In genomic region chr2:101598190-101599181, GRCm38 (mm10) we compare ENCODE assay signal across 9 mouse cellular contexts. TPM values are rescaled to one million over a fixed set of nuclear protein-coding genes. Genes with fewer than 3 reads are reported as not detected.
DNase-seq lines count a peak whose midpoint lies in the region; ATAC-seq and TF ChIP-seq lines count a peak whose summit lies in the region.
"Had no signal": no experiment of that assay in that cellular context is flagged by ENCODE, and none has a peak within 500 bp of the region (broad histone marks: within the 10 kb centered on the region; RNA-seq: fewer than 3 reads in every experiment).

No protein-coding gene starts in this region.

- no peak overlapping the region for H3K9ac ChIP-seq in heart, postnatal 0 days (replicated peaks; ENCODE audit: low read depth, low read length)
- no peak overlapping the region for H3K9ac ChIP-seq in heart, embryonic 12.5 days
- H3K9ac ChIP-seq in embryonic facial prominence, embryonic 15.5 days = no peak overlapping the region

- no peaks in the 10 kb centered on the region for H3K36me3 ChIP-seq in heart, postnatal 0 days (replicated peaks; ENCODE audit: control insufficient read depth, insufficient read depth, low read length)
- no peaks in the 10 kb centered on the region for H3K36me3 ChIP-seq in heart, embryonic 12.5 days
- H3K36me3 ChIP-seq in embryonic facial prominence, embryonic 15.5 days = no peaks in the 10 kb centered on the region

- DNase-seq in heart, postnatal 0 days (ENCODE audit: low spot score) = peak; percentile 9
- peak; percentile 6 to 25 for DNase-seq in spleen, postnatal 36 days (ENCODE audit: low spot score in 2 of 2)
- no peak for DNase-seq in spleen, adult 18-20 months
- DNase-seq in retina, embryonic 14.5 days (ENCODE audit: low spot score) = peak; percentile 49
- DNase-seq in adrenal gland, postnatal 25 days = no peak
- DNase-seq in spleen, postnatal 10 days (ENCODE audit: low spot score in 2 of 2) = no peak

- no peak overlapping the region for H3K4me3 ChIP-seq in heart, postnatal 0 days (ENCODE audit: low read depth, low read length)
- no peak overlapping the region for H3K4me3 ChIP-seq in heart, embryonic 12.5 days
- H3K4me3 ChIP-seq in embryonic facial prominence, embryonic 15.5 days (replicated peaks) = no peak overlapping the region

- peak overlapping the region; percentile 36 for H3K4me2 ChIP-seq in heart, postnatal 0 days (ENCODE audit: low read depth, low read length)
- no peak overlapping the region for H3K4me2 ChIP-seq in heart, embryonic 12.5 days
- H3K4me2 ChIP-seq in embryonic facial prominence, embryonic 15.5 days (replicated peaks) = no peak overlapping the region

- H3K27me3 ChIP-seq in heart, postnatal 0 days (ENCODE audit: control insufficient read depth, insufficient read depth, low read length) = no peaks in the 10 kb centered on the region
- no peaks in the 10 kb centered on the region for H3K27me3 ChIP-seq in heart, embryonic 12.5 days (replicated peaks)
- no peaks in the 10 kb centered on the region for H3K27me3 ChIP-seq in embryonic facial prominence, embryonic 15.5 days

- 61% methylated on average over 13 of the region's 13 CpGs for WGBS in heart, postnatal 0 days
- WGBS in heart, embryonic 12.5 days = 78% methylated on average over 13 of the region's 13 CpGs
- WGBS in embryonic facial prominence, embryonic 15.5 days = 43% methylated on average over 13 of the region's 13 CpGs

- no peak for TF ChIP-seq CTCF in heart, postnatal 0 days (IDR thresholded peaks at IDR 0.05; ENCODE audit: low read depth)

- 0 out of 2 replicates have a peak, but pooled peaks cover 5% of the 10 kb centered on the region for H3K9me3 ChIP-seq in heart, postnatal 0 days (replicated peaks; ENCODE audit: control insufficient read depth, low read length)
- no peaks in the 10 kb centered on the region for H3K9me3 ChIP-seq in heart, embryonic 12.5 days (replicated peaks)
- H3K9me3 ChIP-seq in embryonic facial prominence, embryonic 15.5 days (replicated peaks) = no peaks in the 10 kb centered on the region

- no peak overlapping the region for H3K27ac ChIP-seq in heart, postnatal 0 days (ENCODE audit: low read depth)
- H3K27ac ChIP-seq in heart, embryonic 12.5 days (ENCODE audit: poor library complexity, severe bottlenecking) = no peak overlapping the region
- H3K27ac ChIP-seq in embryonic facial prominence, embryonic 15.5 days (replicated peaks) = no peak overlapping the region

- 0 out of 2 replicates have a peak, but pooled peaks cover 3% of the 10 kb centered on the region for H3K4me1 ChIP-seq in heart, postnatal 0 days (ENCODE audit: control insufficient read depth, insufficient read depth)
- H3K4me1 ChIP-seq in heart, embryonic 12.5 days (replicated peaks) = 0 out of 2 replicates have a peak, but pooled peaks cover 3% of the 10 kb centered on the region
- peaks cover 13% of the 10 kb centered on the region for H3K4me1 ChIP-seq in embryonic facial prominence, embryonic 15.5 days

- TF ChIP-seq EP300 in heart, postnatal 0 days (IDR thresholded peaks at IDR 0.05; ENCODE audit: low read depth) = no peak

- ATAC-seq in heart, postnatal 0 days (ENCODE audit: insufficient read depth, low read depth) = peak; percentile 41; the same call in 1 of the 2 replicates
- no peak for ATAC-seq in heart, embryonic 12.5 days (ENCODE audit: insufficient number of reproducible peaks, low FRiP score)
- ATAC-seq in embryonic facial prominence, embryonic 15.5 days (ENCODE audit: insufficient number of reproducible peaks, low FRiP score, low TSS enrichment, low read depth) = 0 out of 2 replicates have a peak, but pooled peaks have one; percentile 47

RNA-seq across cellular contexts. Expression of gene Rag2, which starts 26.0 kb away (rescaled TPM):
- 0.08 TPM in 1 of 2 replicates, not detected in the other for total RNA-seq in heart, postnatal 0 days (2014; rRNA removed; ENCODE audit: low replicate concordance)
- not detected in 2 replicates for polyA plus RNA-seq in heart, postnatal 0 days (2015; fragmentation: Nextera tagmentation; extraction: Ambion mirVana)
- polyA plus RNA-seq in heart, embryonic 12.5 days (2016; fragmentation: Nextera tagmentation; extraction: Ambion mirVana) = not detected in 2 replicates
- polyA plus RNA-seq in embryonic facial prominence, embryonic 15.5 days (2015; fragmentation: Nextera tagmentation; extraction: Ambion mirVana) = 0.11 TPM in 1 of 2 replicates, not detected in the other
- not detected in 2 replicates for total RNA-seq in adrenal gland, postnatal 25 days (2021)
- total RNA-seq: layer of hippocampus, postnatal 36 days had no signal

RNA-seq across cellular contexts. Expression of gene Rag1, which starts 50.8 kb away (rescaled TPM):
- 0.04 and 12.3 TPM in 2 replicates for total RNA-seq in heart, postnatal 0 days (2014; rRNA removed; ENCODE audit: low replicate concordance)
- polyA plus RNA-seq in heart, postnatal 0 days (2015; fragmentation: Nextera tagmentation; extraction: Ambion mirVana) = 0.01 and 0.03 TPM in 2 replicates
- polyA plus RNA-seq in heart, embryonic 12.5 days (2016; fragmentation: Nextera tagmentation; extraction: Ambion mirVana) = 0.03 TPM in 1 of 2 replicates, not detected in the other
- 0.07 and 0.11 TPM in 2 replicates for polyA plus RNA-seq in embryonic facial prominence, embryonic 15.5 days (2015; fragmentation: Nextera tagmentation; extraction: Ambion mirVana)
- total RNA-seq in adrenal gland, postnatal 25 days (2021) = not detected in 2 replicates

RNA-seq across cellular contexts. Expression of gene B230118H07Rik, which starts 50.8 kb away (rescaled TPM):
- 17.3 and 24.3 TPM in 2 replicates for total RNA-seq in heart, postnatal 0 days (2014; rRNA removed; ENCODE audit: low replicate concordance)
- 85.5 and 92.1 TPM in 2 replicates for polyA plus RNA-seq in heart, postnatal 0 days (2015; fragmentation: Nextera tagmentation; extraction: Ambion mirVana)
- 52.5 and 53.3 TPM in 2 replicates for polyA plus RNA-seq in heart, embryonic 12.5 days (2016; fragmentation: Nextera tagmentation; extraction: Ambion mirVana)
- 55.0 and 57.2 TPM in 2 replicates for polyA plus RNA-seq in embryonic facial prominence, embryonic 15.5 days (2015; fragmentation: Nextera tagmentation; extraction: Ambion mirVana)
- total RNA-seq in adrenal gland, postnatal 25 days (2021) = 28.3 and 30.4 TPM in 2 replicates

Comparison
In these comparisons a context has a peak if more than half of its experiments do, and no peak if none do; other contexts are left out.
1. DNase-seq: peak in heart, postnatal 0 days (single experiment), spleen, postnatal 36 days (2 of 2) and retina, embryonic 14.5 days (single experiment); none in spleen, adult 18-20 months (0 of 2), adrenal gland, postnatal 25 days (single experiment) and spleen, postnatal 10 days (0 of 2).